Mouse (Mus musculus): Measurements from ENCODE around the gene Prmt1.
A peak's percentile ranks its signal among the peaks of the same experiment; 100 is the strongest.
"Not testable (repeated sequence)": the region's sequence is repeated elsewhere in the genome, so short reads cannot be mapped to it uniquely, and the experiment has no call there.

Prmt1 gene

GRCm38 (mm10) chr7:44986192-44986878 is at the start of gene Prmt1:
Prmt1 (minus strand) TSS chr7:44986568.
- DNase-seq, result peak; percentile 100

GRCm38 (mm10) chr7:45035631-45036030 is 49.3 kb upstream of the Prmt1 start:
- DNase-seq, result no peak

GRCm38 (mm10) chr7:45033722-45034359 is 47.5 kb upstream of the Prmt1 start:
- DNase-seq, result no peak

GRCm38 (mm10) chr7:45030857-45031256 is 44.5 kb upstream of the Prmt1 start:
- DNase-seq, result no peak

GRCm38 (mm10) chr7:45029995-45030394 is 43.6 kb upstream of the Prmt1 start:
- DNase-seq, result no peak

GRCm38 (mm10) chr7:45028351-45028750 is 42.0 kb upstream of the Prmt1 start:
- DNase-seq, result no peak

GRCm38 (mm10) chr7:45027761-45028160 is 41.4 kb upstream of the Prmt1 start:
- no peak for DNase-seq

GRCm38 (mm10) chr7:45026256-45026655 is 39.9 kb upstream of the Prmt1 start:
- DNase-seq, result no peak

GRCm38 (mm10) chr7:45025601-45026220 is 39.3 kb upstream of the Prmt1 start:
- DNase-seq, result no peak

- DNase-seq, result no peak
These were observed 38.2 kb upstream of the Prmt1 start for GRCm38 (mm10) chr7:45024281-45025248.

- DNase-seq, result not testable (repeated sequence)
These were observed 37.3 kb upstream of the Prmt1 start for GRCm38 (mm10) chr7:45023711-45024110.

GRCm38 (mm10) chr7:45020225-45020624 is 33.9 kb upstream of the Prmt1 start:
- DNase-seq, result no peak

GRCm38 (mm10) chr7:45019031-45019571 is 32.7 kb upstream of the Prmt1 start:
- peak; percentile 72 for DNase-seq

- peak; percentile 99 for DNase-seq
These were observed 31.1 kb upstream of the Prmt1 start, which contains the start of gene Rras for GRCm38 (mm10) chr7:45017242-45018061. Rras (plus strand) TSS chr7:45017961.

- DNase-seq, result no peak
These were observed 30.4 kb upstream of the Prmt1 start for GRCm38 (mm10) chr7:45016761-45017160.

- peak; percentile 100 for DNase-seq
These were observed 29.7 kb upstream of the Prmt1 start, which contains the start of gene Scaf1 for GRCm38 (mm10) chr7:45015957-45016612. Scaf1 (minus strand) TSS chr7:45016363.

- DNase-seq, result no peak
These were observed 29.1 kb upstream of the Prmt1 start for GRCm38 (mm10) chr7:45015344-45015956.

GRCm38 (mm10) chr7:45014096-45014451 is 27.7 kb upstream of the Prmt1 start:
- no peak for DNase-seq

GRCm38 (mm10) chr7:45013366-45014095 is 27.2 kb upstream of the Prmt1 start:
- DNase-seq, result no peak

GRCm38 (mm10) chr7:45012824-45013223 is 26.5 kb upstream of the Prmt1 start:
- no peak for DNase-seq

Data from kidney, adult 9 months (tissue).